Mouse (Mus musculus) forebrain, embryonic 10.5 days (tissue): Measurements from ENCODE around the gene Aatk. TPM values are rescaled to one million over a fixed set of nuclear protein-coding genes. Genes with fewer than 3 reads are reported as not detected.

Experiments used
- DNase-seq: peaks from one replicate; pipeline ENCODE4 v3.0.0-alpha.2; 2017; ENCODE audit warnings: low spot score; ENCODE audit errors: extremely low spot score
- H3K27ac ChIP-seq: fragments of 300-500 bp; sonication (generic); 2 replicates; pipeline ENCODE4 v1.5.1; 2016; ENCODE audit warnings: mild to moderate bottlenecking
- H3K27me3 ChIP-seq: fragments of 300-500 bp; sonication (generic); 2 replicates; pipeline ENCODE4 v1.6.1; 2016; ENCODE audit warnings: mild to moderate bottlenecking; ENCODE audit not compliant: poor library complexity, severe bottlenecking
- H3K36me3 ChIP-seq: fragments of 300-500 bp; sonication (generic); replicated peaks from 2 replicates; pipeline ENCODE4 v1.6.1; 2016; ENCODE audit warnings: mild to moderate bottlenecking, moderate library complexity
- H3K4me1 ChIP-seq: fragments of 300-500 bp; sonication (generic); 2 replicates; pipeline ENCODE4 v1.6.1; 2016
- H3K4me3 ChIP-seq: fragments of 300-500 bp; sonication (generic); 2 replicates; pipeline ENCODE4 v1.5.1; 2016; ENCODE audit warnings: mild to moderate bottlenecking, moderate library complexity
- H3K9me3 ChIP-seq: fragments of 300-500 bp; sonication (generic); 2 replicates; pipeline ENCODE4 v1.6.1; 2016; ENCODE audit warnings: mild to moderate bottlenecking, moderate library complexity
- WGBS: fragments of 180-500 bp; shearing (Covaris S2); methylation state at CpG from one replicate; pipeline ENCODE4 v1.1.7; 2016; 5-methylcytosine and 5-hydroxymethylcytosine counted together
- polyA plus RNA-seq: library from polyadenylated mRNA; unstranded; fragments of >200 nt; fragmentation: Nextera tagmentation; extraction: Ambion mirVana; gene quantifications from 2 replicates; pipeline ENCODE4 v1.2.1, GENCODE M21; 2016

The Aatk gene
- polyA plus RNA-seq, 1 experiment from 2014 or later: 1.8 TPM

DNA sequence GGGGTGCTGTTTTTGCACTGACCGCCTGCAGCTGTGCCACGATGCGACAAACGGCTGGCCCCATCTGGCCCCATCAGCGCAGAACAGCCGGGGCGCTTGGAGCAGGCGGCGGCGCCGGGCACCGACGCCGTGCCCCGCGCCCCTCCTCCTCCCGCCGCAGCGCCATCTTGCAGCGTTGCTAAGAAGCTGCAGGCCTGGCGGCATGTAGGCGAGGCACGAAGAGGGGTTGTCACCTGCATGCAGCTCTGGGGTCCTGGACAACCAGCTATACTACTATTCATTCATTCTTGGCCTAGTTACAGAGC, 1.2 kb upstream of the Aatk start:
- H3K9me3 ChIP-seq: no peaks in the 10 kb centered on the region
- DNase-seq: peak; percentile 50
- H3K36me3 ChIP-seq: no peaks in the 10 kb centered on the region
- H3K4me3 ChIP-seq: peak overlapping the region; percentile 79
- H3K4me1 ChIP-seq: peaks cover 61% of the 10 kb centered on the region
- 0 out of 2 replicates have a peak overlapping the region, but pooled peaks have one; percentile 88 for H3K27ac ChIP-seq
- WGBS: 2% methylated on average over 23 of the region's 23 CpGs
- H3K27me3 ChIP-seq: peaks cover 71% of the 10 kb centered on the region

DNA sequence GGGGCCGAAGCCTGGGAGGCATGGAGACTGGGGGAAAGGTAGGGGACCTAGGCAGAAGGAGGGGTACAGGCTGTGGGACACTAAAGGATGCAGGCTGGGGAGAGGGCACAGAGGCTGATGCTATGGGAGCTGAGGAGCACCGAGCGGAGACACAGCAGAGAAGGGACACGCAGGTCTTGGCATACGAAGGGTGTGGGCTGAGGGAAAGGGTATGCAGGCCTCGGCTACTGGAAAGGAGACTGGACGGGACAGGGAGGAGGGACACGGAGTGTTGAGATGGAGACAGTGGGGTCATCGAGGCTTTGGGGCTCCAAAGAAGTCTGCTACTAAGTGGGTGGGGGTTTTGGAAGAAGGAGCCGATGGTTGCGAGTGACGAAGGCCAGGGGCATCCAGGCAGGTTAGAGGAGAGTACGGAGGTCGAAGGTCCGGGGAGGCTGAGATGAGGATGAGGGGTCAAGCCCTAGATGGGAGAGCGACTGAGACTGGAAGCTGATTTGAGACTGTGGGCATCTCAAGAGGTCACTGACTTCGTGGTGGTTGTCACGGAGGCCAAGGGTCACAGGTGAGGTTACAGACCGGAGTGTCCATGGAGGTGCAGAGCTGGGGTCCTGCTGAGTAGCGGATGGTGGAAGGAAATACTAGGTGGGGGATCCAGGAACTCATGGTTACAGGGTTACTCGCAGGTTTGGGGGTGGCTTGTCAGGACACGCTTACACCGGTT, 724 bp upstream of the Aatk start:
- H3K4me1 ChIP-seq: peaks cover 61% of the 10 kb centered on the region
- no peaks in the 10 kb centered on the region for H3K36me3 ChIP-seq
- H3K4me3 ChIP-seq: peak overlapping the region; percentile 79
- H3K9me3 ChIP-seq: no peaks in the 10 kb centered on the region
- 8% methylated on average over 23 of the region's 23 CpGs for WGBS
- peak overlapping the region; percentile 88 for H3K27ac ChIP-seq
- no peak for DNase-seq
- peaks cover 71% of the 10 kb centered on the region for H3K27me3 ChIP-seq

DNA sequence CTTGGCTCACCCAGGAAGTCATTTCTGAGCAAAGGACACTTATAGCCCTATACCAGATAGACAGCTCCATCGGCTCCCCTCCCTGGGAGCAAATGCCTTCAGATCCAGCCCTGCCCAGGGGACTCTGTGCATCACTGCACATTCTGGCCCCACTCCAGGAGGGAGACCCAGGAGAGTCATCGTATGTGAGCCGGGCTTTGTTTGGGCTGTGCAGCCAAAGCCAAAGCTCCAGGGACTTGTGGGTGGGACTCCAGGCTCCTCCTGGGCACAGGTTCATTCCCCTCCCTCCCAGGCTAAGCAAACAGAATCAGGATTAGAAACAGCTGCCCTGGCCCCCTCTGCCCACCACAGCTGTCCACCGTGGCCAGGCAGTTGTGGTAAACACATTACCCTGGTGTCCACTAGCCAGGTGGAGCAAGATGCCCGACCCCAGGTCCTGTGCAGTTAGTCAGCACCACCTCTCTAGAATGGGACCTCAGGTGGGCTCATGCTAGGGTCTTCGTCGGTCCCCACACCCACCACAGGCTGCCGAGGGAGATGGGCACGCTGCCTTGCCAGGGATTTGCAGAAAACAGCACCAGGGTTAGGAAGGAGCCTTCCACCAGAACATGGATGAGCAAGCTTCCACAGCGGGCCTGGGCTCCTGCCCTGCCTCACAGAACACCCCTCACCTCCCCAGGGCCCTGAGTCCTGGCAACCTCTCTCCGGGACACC, 971 bp downstream of the Aatk start:
- H3K36me3 ChIP-seq: no peaks in the 10 kb centered on the region
- peak overlapping the region; percentile 88 for H3K27ac ChIP-seq
- peaks cover 70% of the 10 kb centered on the region for H3K4me1 ChIP-seq
- DNase-seq: no peak
- WGBS: 48% methylated on average over 11 of the region's 11 CpGs
- H3K9me3 ChIP-seq: no peaks in the 10 kb centered on the region
- peaks cover 64% of the 10 kb centered on the region for H3K27me3 ChIP-seq
- peak overlapping the region; percentile 79 for H3K4me3 ChIP-seq

DNA sequence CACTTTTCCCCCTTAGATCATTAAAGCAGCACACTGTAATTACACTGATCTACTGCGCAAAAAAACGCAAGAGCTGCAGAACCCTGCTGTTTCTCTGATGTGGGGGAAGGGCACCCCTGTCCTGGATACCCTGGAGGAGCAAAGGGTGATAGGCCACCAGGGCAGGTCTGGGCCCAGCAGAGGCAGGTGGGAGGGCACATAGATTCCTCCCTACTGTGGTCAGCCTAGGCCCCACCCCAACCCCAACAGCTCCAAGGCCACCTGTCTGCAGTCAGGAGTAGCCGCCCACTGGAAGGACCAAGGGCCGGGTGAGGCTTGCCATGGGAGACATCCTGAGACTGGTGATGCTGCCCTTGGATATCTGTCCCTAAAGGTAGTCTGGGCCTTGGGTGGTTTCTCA, 1.6 kb downstream of the Aatk start:
- peaks cover 66% of the 10 kb centered on the region for H3K4me1 ChIP-seq

DNA sequence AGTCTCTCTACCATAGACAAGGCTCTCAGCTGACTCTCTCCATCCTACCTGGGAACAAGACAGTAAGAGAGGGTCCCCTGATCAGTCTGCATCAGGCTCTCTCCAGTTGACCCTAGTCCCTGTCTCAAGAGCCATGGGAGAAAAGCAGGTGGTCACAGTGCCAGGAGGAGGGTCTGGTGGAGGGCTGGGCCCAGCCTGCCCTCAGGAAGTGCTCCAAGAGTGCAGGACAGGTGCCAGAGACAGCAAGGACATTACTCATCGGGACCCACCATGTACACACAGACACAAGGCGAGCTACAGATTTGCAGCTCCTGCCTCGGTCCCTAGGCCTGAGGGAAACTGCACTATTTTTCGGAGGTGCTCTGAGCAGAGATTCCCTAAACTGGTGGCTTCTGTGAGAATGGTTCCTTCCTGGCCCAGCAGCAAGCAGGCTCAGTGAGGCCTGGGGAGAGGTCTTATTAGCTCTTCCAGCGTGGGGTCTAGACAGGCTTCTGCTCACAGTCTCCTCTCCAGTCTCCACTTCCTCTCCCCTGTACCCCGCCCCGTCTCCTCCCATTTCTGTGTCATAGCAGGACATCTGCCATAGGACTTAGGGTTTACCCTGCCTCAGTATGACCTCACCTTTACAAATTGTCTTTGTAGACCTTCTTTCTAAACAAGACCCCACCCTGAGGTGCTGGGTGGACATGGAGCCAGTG, 4.7 kb downstream of the Aatk start:
- H3K27ac ChIP-seq: peak overlapping the region; percentile 63
- WGBS: 85% methylated on average over 7 of the region's 7 CpGs

More for the DNA sequence above, 1.6 kb downstream of the Aatk start:
- peaks cover 57% of the 10 kb centered on the region for H3K27me3 ChIP-seq
- 67% methylated on average over 4 of the region's 4 CpGs for WGBS
- H3K36me3 ChIP-seq: no peaks in the 10 kb centered on the region
- H3K4me3 ChIP-seq: no peak overlapping the region; the same call in 1 of the 2 replicates
- DNase-seq: no peak
- H3K27ac ChIP-seq: no peak overlapping the region
- no peaks in the 10 kb centered on the region for H3K9me3 ChIP-seq

DNA sequence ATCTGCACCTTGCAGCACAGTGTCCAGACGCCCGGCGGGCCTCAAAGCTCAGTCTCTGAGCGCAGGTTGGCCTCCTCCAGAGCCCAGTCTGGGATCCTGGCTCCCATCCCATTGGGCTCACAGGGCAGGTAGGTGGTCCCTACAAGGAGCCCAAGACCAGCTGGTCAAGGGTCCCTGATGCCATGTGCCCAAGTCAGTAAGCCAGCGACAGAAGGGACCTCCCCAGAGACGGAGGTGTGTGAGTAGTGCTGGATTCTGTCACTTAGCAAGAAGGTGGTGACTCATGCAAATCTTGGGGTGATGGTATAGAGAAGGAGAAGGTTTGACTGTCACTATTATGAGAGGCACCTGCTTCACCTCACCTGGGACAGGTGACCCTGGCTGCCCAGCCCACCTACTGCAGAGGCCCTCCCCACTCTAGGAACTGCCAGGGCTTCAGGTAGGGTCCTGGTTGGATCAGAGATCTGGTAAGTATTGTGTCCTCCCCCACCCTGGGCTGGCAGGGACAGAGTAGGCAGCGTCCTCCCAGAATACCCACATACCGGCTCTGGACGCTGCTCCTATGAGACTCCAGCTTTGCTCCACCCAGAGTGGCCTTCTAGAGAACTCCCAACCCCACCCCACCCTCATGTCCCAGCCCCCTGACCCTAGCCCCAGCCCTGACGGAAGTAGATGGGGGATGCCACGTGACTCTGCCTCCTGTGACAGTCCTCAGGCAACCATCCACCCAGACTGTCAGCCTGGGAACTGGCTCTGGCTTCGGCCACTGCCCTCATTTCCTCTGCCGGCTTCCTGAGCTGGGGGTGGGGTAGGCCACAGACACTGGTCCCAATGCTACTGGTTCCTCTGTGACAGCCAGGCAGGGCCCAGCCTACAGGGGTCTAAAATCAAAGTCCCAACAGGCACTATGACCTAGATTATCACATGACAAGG, 5.5 kb downstream of the Aatk start:
- H3K36me3 ChIP-seq: no peaks in the 10 kb centered on the region
- peak overlapping the region; percentile 63 for H3K27ac ChIP-seq
- WGBS: 76% methylated on average over 13 of the region's 13 CpGs
- DNase-seq: no peak
- peaks cover 55% of the 10 kb centered on the region for H3K4me1 ChIP-seq
- H3K9me3 ChIP-seq: no peaks in the 10 kb centered on the region
- H3K4me3 ChIP-seq: no peak overlapping the region
- peaks cover 20% of the 10 kb centered on the region for H3K27me3 ChIP-seq

More for the DNA sequence above, 4.7 kb downstream of the Aatk start:
- Histone ChIP-seq H3K9me3 (no peaks in the 10 kb centered on the region), H3K27me3 (peaks cover 28% of the 10 kb centered on the region), H3K4me3 (no peak overlapping the region), H3K36me3 (no peaks in the 10 kb centered on the region), H3K4me1 (peaks cover 63% of the 10 kb centered on the region)
- no peak for DNase-seq

DNA sequence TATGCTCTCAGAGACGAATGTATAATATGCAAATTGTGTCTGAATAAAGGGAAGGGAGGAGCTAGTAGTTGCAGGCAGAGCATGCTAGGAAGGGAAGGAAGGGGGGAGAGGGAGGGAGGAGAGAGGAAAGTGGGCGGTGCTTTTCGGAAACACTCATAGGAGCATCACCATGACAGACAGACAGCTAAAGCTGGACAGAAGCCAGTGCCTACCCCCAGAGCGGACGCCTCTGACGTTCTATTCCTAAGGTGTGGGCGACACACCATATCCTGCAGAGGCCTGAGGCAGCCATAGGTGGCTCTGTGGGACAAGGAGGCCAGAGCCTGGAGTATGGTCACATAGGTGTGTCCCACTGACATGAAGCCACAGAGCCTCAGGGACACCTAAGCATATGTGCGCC, 6.5 kb downstream of the Aatk start:
- peaks cover 10% of the 10 kb centered on the region for H3K27me3 ChIP-seq
- 87% methylated on average over 8 of the region's 8 CpGs for WGBS
- H3K9me3 ChIP-seq: no peaks in the 10 kb centered on the region
- peaks cover 45% of the 10 kb centered on the region for H3K4me1 ChIP-seq
- no peak overlapping the region for H3K27ac ChIP-seq
- no peak for DNase-seq
- H3K4me3 ChIP-seq: no peak overlapping the region
- H3K36me3 ChIP-seq: no peaks in the 10 kb centered on the region

DNA sequence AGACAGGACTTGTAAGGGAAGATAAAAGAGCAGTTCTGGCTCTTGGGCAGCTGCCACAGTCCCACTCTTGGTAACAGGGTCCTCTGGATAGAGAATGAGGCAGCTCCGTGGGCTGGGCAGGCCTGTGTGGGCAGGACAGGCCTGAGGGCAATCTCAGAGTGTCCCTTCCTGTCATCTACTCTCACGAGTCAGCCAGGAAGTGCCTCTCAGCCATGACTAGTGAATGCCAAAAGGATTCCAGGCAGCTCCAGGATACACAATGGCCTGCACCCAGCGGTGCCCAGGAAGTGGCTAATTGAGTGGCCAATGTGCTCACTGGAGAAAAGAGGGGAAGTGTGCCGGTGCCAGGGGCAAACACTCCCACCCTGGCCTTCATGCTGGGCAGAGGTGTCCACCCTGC, 7.4 kb downstream of the Aatk start:
- no peaks in the 10 kb centered on the region for H3K9me3 ChIP-seq
- no peak for DNase-seq
- no peak overlapping the region for H3K4me3 ChIP-seq
- peaks cover 46% of the 10 kb centered on the region for H3K4me1 ChIP-seq
- H3K27ac ChIP-seq: peak overlapping the region; percentile 17; the same call in 1 of the 2 replicates
- H3K27me3 ChIP-seq: peaks cover 1% of the 10 kb centered on the region; the same call in 1 of the 2 replicates
- 41% methylated on average over 4 of the region's 4 CpGs for WGBS
- H3K36me3 ChIP-seq: no peaks in the 10 kb centered on the region

DNA sequence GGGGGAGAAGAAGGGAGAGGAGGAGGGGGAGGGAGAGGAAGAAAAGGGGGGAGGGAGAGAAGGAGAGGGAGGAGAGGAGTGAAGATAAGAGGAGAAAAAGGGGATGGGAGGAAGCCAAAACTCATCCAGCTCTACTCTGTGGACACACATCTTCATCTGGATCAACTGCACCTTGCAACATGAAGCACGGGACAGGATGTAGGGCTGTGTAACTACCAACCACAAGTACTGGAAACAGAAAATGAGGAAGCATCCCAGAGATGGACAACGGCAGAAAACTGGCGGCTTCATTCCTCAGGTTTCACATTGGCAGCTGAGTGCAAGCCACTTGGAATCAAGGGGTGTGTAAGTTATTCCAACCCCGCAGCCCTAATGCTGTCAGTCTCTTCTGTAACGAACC, 12.2 kb downstream of the Aatk start:
- no peak overlapping the region for H3K4me3 ChIP-seq
- H3K27me3 ChIP-seq: no peaks in the 10 kb centered on the region
- H3K4me1 ChIP-seq: peaks cover 58% of the 10 kb centered on the region
- no peaks in the 10 kb centered on the region for H3K36me3 ChIP-seq
- no peaks in the 10 kb centered on the region for H3K9me3 ChIP-seq
- no peak overlapping the region for H3K27ac ChIP-seq
- WGBS: 75% methylated on average over 5 of the region's 5 CpGs
- DNase-seq: no peak

DNA sequence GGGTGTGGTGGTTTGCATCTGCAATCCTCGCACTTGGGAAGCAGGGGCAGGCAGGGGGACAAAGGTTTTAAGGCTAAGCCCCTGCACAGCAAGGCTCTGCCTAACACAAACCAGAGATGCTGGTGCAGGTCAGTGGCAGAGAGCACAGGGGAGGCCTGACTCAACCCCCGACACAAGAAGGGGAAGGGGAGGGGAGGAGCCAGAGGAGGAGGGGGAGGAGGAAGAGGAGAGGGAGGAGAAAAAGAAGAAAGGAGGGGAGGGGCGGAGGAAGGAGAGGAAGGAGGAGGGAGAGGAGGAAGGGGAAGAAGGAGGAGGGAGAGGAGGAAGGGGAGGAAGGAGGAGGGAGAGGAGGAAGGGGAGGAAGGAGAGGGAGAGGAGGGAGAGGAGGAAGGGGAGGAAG, 12.7 kb downstream of the Aatk start:
- no peak for DNase-seq
- 34% methylated on average over 3 of the region's 3 CpGs for WGBS
- H3K27ac ChIP-seq: peak overlapping the region; percentile 56

DNA sequence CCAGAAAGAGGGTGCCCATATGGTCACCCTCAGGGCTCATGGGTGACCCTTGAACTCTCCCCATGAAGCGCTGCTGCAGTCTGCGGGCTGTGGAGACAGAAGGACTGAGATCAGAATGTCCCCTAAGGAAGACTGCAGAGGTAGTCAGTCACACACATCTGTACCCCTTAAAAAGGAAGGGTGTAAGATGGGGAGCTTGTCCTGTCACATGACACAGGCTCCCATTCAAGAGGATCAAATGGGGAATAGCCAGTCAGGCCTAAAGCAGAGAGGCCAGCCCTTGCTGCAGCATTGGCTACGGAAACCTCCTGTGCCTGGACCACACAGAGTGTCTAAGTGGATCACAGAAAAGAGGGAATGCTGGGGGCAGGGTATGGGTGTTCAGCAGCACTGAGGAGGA, 13.5 kb downstream of the Aatk start:
- no peak for DNase-seq

More for the DNA sequence above, 12.7 kb downstream of the Aatk start:
- Histone ChIP-seq H3K27me3 (no peaks in the 10 kb centered on the region), H3K4me3 (no peak overlapping the region), H3K9me3 (no peaks in the 10 kb centered on the region), H3K4me1 (peaks cover 58% of the 10 kb centered on the region), H3K36me3 (no peaks in the 10 kb centered on the region)

DNA sequence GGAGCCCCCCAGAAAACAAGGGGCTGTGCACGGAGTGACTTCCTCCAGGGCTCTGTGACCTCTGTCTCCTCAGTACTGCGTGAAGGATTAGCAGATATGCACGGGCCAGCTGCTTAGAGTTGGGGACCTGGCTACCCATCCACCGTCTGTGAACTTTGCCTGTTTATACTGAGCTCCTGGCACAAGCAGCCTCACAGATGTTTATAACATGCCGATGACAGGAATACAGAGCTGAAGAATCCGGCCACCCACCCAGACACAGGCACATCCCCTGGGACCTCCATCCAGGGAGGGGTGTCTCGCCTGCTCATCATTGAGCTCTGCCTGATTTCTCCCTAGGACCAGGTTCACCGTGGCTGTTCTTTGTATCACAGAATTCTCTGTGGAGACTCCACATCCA, 14.9 kb downstream of the Aatk start:
- WGBS: 77% methylated on average over 8 of the region's 8 CpGs
- Histone ChIP-seq H3K4me1 (peaks cover 60% of the 10 kb centered on the region), H3K4me3 (no peak overlapping the region), H3K27me3 (no peaks in the 10 kb centered on the region), H3K9me3 (no peaks in the 10 kb centered on the region), H3K36me3 (no peaks in the 10 kb centered on the region), H3K27ac (no peak overlapping the region)
- DNase-seq: no peak

More for the DNA sequence above, 13.5 kb downstream of the Aatk start:
- H3K4me1 ChIP-seq: peaks cover 60% of the 10 kb centered on the region
- H3K36me3 ChIP-seq: no peaks in the 10 kb centered on the region
- H3K9me3 ChIP-seq: no peaks in the 10 kb centered on the region
- WGBS: 65% methylated on average over 3 of the region's 3 CpGs
- H3K4me3 ChIP-seq: no peak overlapping the region
- H3K27ac ChIP-seq: peak overlapping the region; percentile 56; the same call in 1 of the 2 replicates
- H3K27me3 ChIP-seq: no peaks in the 10 kb centered on the region
